Mouse (Mus musculus) kidney, adult 2 months (tissue): ENCODE measurements around the gene Gm10837. TPM values are rescaled to one million over a fixed set of nuclear protein-coding genes. Genes with fewer than 3 reads are reported as not detected.

ENCODE experiments used
- DNase-seq: peaks from one replicate; pipeline ENCODE4 v3.0.0; 2021
- H3K27ac ChIP-seq: fragments of 200-500 bp; 2 replicates; pipeline ENCODE4 v1.5.1; 2012; ENCODE audit warnings: low read depth, low read length, control low read depth, inconsistent platforms; ENCODE audit not compliant: insufficient read depth
- H3K27me3 ChIP-seq: fragments of 200-500 bp; replicated peaks from 2 replicates; pipeline ENCODE4 v1.6.1; 2012; ENCODE audit warnings: mild to moderate bottlenecking, moderate library complexity, low read length, inconsistent platforms; ENCODE audit not compliant: control insufficient read depth, insufficient read depth
- H3K36me3 ChIP-seq: fragments of 200-500 bp; 2 replicates; pipeline ENCODE4 v1.6.1; 2012; ENCODE audit warnings: mild to moderate bottlenecking, moderate library complexity, low read length, inconsistent platforms; ENCODE audit not compliant: control insufficient read depth, insufficient read depth
- H3K4me1 ChIP-seq: fragments of 200-500 bp; 2 replicates; pipeline ENCODE4 v1.6.1; 2011; ENCODE audit warnings: low read length; ENCODE audit not compliant: control insufficient read depth, insufficient read depth
- H3K4me3 ChIP-seq: fragments of 200-500 bp; 2 replicates; pipeline ENCODE4 v1.5.1; 2011; ENCODE audit warnings: mild to moderate bottlenecking, low read depth, low read length, control low read depth; ENCODE audit not compliant: insufficient read depth
- CTCF ChIP-seq: fragments of 200-500 bp; conservative IDR thresholded peaks from 2 replicates; pipeline ENCODE4 v1.5.1; 2011; ENCODE audit warnings: low read depth, mild to moderate bottlenecking, control low read depth, low read length, moderate library complexity, mixed read lengths; ENCODE audit not compliant: insufficient read depth, insufficient read length
- POLR2A ChIP-seq: fragments of 200-500 bp; IDR thresholded peaks from one replicate; pipeline ENCODE4 v1.6.1; 2011; ENCODE audit warnings: low read depth, low read length, control low read depth
- WGBS: fragments of 180-500 bp; shearing (Covaris S2); methylation state at CpG from one replicate; pipeline ENCODE4 v1.1.7; 2018; 5-methylcytosine and 5-hydroxymethylcytosine counted together
- polyA plus RNA-seq: library from polyadenylated mRNA; depleted of rRNA; stranded (reverse); fragments of >200 nt; gene quantifications from 2 replicates; pipeline ENCODE4 v1.2.3, GENCODE M21; 2012

The Gm10837 gene
- polyA plus RNA-seq, 1 experiment, result not detected

DNA sequence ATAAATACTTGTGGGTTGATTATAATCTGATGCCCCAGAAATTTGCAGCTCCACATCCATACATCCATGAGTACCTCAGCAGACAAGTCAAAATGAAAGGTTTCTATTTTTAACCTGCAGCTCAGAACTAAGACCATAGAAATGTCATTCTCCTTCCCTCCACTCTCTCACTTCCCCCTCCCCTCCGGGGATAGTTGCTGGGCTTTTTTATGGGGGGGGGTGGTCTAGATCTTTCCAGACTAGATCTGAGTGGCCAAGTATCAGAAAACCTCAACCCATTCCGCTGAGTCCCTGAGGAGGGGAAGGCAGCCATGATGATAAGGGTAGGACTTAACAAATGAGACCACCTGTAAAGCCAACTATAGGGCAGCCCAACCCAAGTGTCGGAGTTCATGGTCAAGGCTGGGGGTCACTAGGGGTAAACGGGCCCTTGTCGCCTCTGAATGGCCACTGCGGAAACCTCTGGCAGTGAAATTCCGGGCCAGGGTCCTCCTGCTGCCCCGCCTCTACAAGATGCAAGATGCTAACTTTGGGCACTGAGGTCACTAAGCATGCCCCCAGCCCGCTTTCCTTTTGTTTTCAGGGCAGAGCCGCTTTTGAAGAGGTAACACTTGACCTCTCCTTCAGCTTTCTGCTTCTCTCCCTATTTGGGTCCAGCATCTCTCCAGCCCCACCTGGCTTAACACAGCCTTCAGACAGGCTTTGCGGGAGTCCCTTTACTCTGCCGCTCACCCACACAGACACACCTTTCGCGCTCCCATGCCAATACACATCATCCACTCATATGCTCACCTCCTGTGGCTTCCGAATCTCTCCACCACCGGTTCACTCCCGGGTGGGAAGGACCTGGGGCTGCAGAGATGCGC lies 6.6 kb upstream of the Gm10837 start:
- Histone ChIP-seq H3K4me1 (no peaks in the 10 kb centered on the region), H3K27ac (no peak overlapping the region), H3K36me3 (no peaks in the 10 kb centered on the region), H3K27me3 (peaks cover 9% of the 10 kb centered on the region), H3K4me3 (no peak overlapping the region)
- TF ChIP-seq CTCF (no peak), POLR2A (no peak)
- no peak for DNase-seq
- WGBS, result 5% methylated on average over 18 of the region's 18 CpGs

DNA sequence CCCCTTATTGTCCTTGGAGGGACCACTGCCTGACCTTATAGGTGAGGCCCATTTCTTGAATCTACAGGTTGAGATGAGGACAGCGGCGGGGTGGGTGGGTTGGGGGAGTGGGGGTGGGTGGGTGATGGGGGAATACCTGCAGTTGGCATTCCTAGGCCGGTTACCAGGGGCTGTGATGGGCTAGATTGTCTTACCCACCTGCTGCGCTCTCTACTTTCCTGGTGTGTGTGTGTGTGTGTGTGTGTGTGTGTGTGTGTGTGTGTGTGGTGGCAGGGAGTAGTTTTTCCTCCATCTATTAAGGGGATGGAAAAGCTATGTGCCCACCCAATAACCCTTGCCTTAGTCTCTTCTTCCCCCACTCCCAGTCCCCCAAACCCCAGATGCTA lies 5.9 kb upstream of the Gm10837 start:
- Histone ChIP-seq H3K4me3 (no peak overlapping the region), H3K27me3 (peaks cover 6% of the 10 kb centered on the region), H3K4me1 (no peaks in the 10 kb centered on the region), H3K36me3 (no peaks in the 10 kb centered on the region), H3K27ac (no peak overlapping the region)
- WGBS, result 10% methylated on average over 4 of the region's 4 CpGs
- TF ChIP-seq POLR2A (no peak), CTCF (no peak)
- DNase-seq, result no peak

- DNase-seq, result no peak
- WGBS, result 5% methylated on average over 24 of the region's 24 CpGs
- no peak overlapping the region for H3K4me3 ChIP-seq
- no peak overlapping the region for H3K27ac ChIP-seq
- no peaks in the 10 kb centered on the region for H3K4me1 ChIP-seq
- TF ChIP-seq POLR2A (no peak), CTCF (no peak)
- H3K27me3 ChIP-seq, result peaks cover 6% of the 10 kb centered on the region
- no peaks in the 10 kb centered on the region for H3K36me3 ChIP-seq
These were observed 5.4 kb upstream of the Gm10837 start for GRCm38 (mm10) chr14:122484844-122485551.

GRCm38 (mm10) chr14:122485635-122486181 lies 4.7 kb upstream of the Gm10837 start:
- TF ChIP-seq CTCF (no peak), POLR2A (no peak)
- peaks cover 9% of the 10 kb centered on the region for H3K27me3 ChIP-seq
- 8% methylated on average over 12 of the region's 12 CpGs for WGBS

GRCm38 (mm10) chr14:122486611-122487010 lies 3.8 kb upstream of the Gm10837 start:
- Histone ChIP-seq H3K27me3 (peaks cover 6% of the 10 kb centered on the region), H3K27ac (no peak overlapping the region), H3K36me3 (no peaks in the 10 kb centered on the region), H3K4me1 (no peaks in the 10 kb centered on the region), H3K4me3 (no peak overlapping the region)
- WGBS, result 3% methylated on average over 1 of the region's 1 CpGs
- no peak for TF ChIP-seq POLR2A
- TF ChIP-seq CTCF, result no peak
- DNase-seq, result no peak

More at GRCm38 (mm10) chr14:122485635-122486181, 4.7 kb upstream of the Gm10837 start:
- Histone ChIP-seq H3K27ac (no peak overlapping the region), H3K4me1 (no peaks in the 10 kb centered on the region), H3K36me3 (no peaks in the 10 kb centered on the region), H3K4me3 (no peak overlapping the region)
- no peak for DNase-seq

DNA sequence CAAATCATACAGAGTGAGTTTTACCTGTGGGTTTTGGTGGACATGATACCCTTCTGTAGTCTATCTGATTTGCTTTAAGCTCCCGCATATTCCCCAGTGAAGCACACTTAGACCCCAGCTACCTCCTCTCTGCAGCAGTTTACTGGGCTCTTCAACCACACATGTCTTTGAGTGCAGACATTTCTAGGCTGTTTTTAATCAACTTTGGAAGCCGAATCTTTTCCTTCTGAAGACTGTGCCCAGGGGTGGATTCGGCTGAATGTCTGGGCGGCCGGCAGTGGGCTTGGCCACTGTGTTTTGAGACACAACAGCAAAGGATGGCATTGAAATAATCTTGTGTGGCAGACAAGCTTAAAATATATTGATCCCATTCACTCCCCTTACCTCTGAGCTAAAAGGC lies 3.0 kb upstream of the Gm10837 start:
- H3K27ac ChIP-seq, result no peak overlapping the region
- DNase-seq, result no peak
- no peak overlapping the region for H3K4me3 ChIP-seq
- H3K36me3 ChIP-seq, result no peaks in the 10 kb centered on the region
- WGBS, result 12% methylated on average over 5 of the region's 5 CpGs
- peaks cover 6% of the 10 kb centered on the region for H3K27me3 ChIP-seq
- H3K4me1 ChIP-seq, result no peaks in the 10 kb centered on the region
- TF ChIP-seq POLR2A (no peak), CTCF (no peak)

DNA sequence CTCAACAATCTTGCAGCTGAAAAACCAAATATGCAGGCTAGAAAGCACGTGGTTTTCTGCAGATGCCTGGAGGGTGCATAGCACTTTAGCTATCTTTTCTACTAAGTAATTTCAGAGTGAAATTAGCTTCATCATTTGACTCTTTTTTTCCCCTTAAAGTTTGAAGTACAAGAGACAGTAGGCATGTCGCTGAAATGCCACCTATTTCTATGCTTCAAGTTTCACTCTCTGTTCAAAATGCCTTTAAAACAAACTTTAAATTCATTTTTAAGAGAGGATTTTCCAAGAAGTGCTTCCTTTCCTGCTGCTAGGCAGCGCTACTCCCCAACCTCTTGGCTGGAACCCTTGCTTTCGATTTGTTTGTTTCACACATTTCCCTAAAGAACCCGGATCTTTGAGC lies 1.3 kb upstream of the Gm10837 start:
- WGBS, result 6% methylated on average over 5 of the region's 5 CpGs
- TF ChIP-seq POLR2A (no peak), CTCF (no peak)
- no peaks in the 10 kb centered on the region for H3K4me1 ChIP-seq
- no peaks in the 10 kb centered on the region for H3K36me3 ChIP-seq
- peak; percentile 18 for DNase-seq
- H3K27ac ChIP-seq, result no peak overlapping the region
- H3K27me3 ChIP-seq, result peaks cover 6% of the 10 kb centered on the region
- no peak overlapping the region for H3K4me3 ChIP-seq
